Mouse (Mus musculus) midbrain, embryonic 11.5 days (tissue): Measurements from ENCODE around the gene Fam102a. TPM values are rescaled to one million over a fixed set of nuclear protein-coding genes. Genes with fewer than 3 reads are reported as not detected.

ENCODE experiments used
- ATAC-seq: fragments of 200-750 bp; cut with Nextera tagmentation; 2 replicates; pipeline ENCODE4 v1.8.0; 2017; ENCODE audit warnings: moderate TSS enrichment, moderate library complexity; ENCODE audit not compliant: low FRiP score
- DNase-seq: peaks from one replicate; pipeline ENCODE4 v3.0.0; 2015; ENCODE audit warnings: low spot score; ENCODE audit errors: missing footprints
- H3K27ac ChIP-seq: fragments of 300-500 bp; sonication (generic); 2 replicates; pipeline ENCODE4 v1.5.1; 2014; ENCODE audit warnings: low read depth, low read length
- H3K27me3 ChIP-seq: fragments of 300-500 bp; sonication (generic); 2 replicates; pipeline ENCODE4 v1.6.1; 2014; ENCODE audit warnings: mild to moderate bottlenecking, low read length, moderate library complexity, mixed read lengths; ENCODE audit not compliant: control insufficient read depth, insufficient read depth
- H3K36me3 ChIP-seq: fragments of 300-500 bp; sonication (generic); 2 replicates; pipeline ENCODE4 v1.6.1; 2014; ENCODE audit warnings: mild to moderate bottlenecking, low read length, moderate library complexity, mixed read lengths; ENCODE audit not compliant: control insufficient read depth, insufficient read depth
- H3K4me1 ChIP-seq: fragments of 300-500 bp; sonication (generic); 2 replicates; pipeline ENCODE4 v1.6.1; 2014; ENCODE audit warnings: low read length; ENCODE audit not compliant: control insufficient read depth, insufficient read depth
- H3K4me2 ChIP-seq: fragments of 300-500 bp; sonication (generic); 2 replicates; pipeline ENCODE4 v1.6.1; 2014; ENCODE audit warnings: mild to moderate bottlenecking, moderate library complexity
- H3K4me3 ChIP-seq: fragments of 300-500 bp; sonication (generic); 2 replicates; pipeline ENCODE4 v1.5.1; 2014; ENCODE audit warnings: low read depth, low read length
- H3K9ac ChIP-seq: fragments of 300-500 bp; sonication (generic); 2 replicates; pipeline ENCODE4 v1.6.1; 2014; ENCODE audit warnings: low read length
- H3K9me3 ChIP-seq: fragments of 300-500 bp; sonication (generic); 2 replicates; pipeline ENCODE4 v1.6.1; 2016; ENCODE audit warnings: low read length; ENCODE audit not compliant: control insufficient read depth
- WGBS: fragments of 180-500 bp; shearing (Covaris S2); extraction: QIAGEN DNeasy Blood & Tissue Kit; methylation state at CpG from one replicate; pipeline ENCODE4 v1.1.7; 2014; 5-methylcytosine and 5-hydroxymethylcytosine counted together
- polyA plus RNA-seq: library from polyadenylated mRNA; unstranded; fragments of >200 nt; fragmentation: Nextera tagmentation; extraction: Ambion mirVana; gene quantifications from 2 replicates; pipeline ENCODE4 v1.2.1, GENCODE M21; 2014

Fam102a gene
- polyA plus RNA-seq, 1 experiment from 2014 or later: 6.8 TPM

DNA sequence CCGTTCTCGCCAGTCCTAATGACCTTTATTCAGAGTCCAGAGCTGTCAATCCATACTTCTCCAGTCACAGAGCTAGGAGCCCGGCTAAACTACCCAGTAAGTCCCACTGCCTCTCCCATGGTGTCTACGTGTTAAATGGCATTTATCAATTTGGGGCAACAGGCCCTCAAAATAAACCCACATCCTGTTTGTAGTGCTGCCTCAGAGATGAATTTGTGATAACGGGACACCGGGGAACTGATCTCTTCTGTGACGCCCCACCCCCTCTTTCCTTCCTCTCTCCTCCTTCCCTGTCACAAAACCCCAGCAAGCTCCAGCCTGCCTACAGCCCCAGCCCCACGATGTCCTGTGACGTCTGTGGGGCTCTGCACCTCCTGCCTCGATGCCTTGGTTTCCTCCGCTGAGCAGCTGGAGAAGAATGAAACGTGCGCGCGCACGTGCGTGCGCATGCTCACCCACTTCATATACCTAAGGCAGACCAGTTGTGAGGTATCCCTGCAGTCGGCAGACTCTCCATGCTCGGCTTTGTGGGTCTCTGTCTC, 39.9 kb upstream of the Fam102a start:
- Histone ChIP-seq H3K36me3 (no peaks in the 10 kb centered on the region), H3K4me3 (no peak overlapping the region), H3K27me3 (no peaks in the 10 kb centered on the region), H3K4me1 (no peaks in the 10 kb centered on the region), H3K27ac (no peak overlapping the region), H3K4me2 (no peak overlapping the region), H3K9me3 (peaks cover 5% of the 10 kb centered on the region; the same call in 1 of the 2 replicates), H3K9ac (no peak overlapping the region)
- ATAC-seq: no peak
- 86% methylated on average over 20 of the region's 20 CpGs for whole genome bisulfite sequencing
- no peak for DNase-seq

DNA sequence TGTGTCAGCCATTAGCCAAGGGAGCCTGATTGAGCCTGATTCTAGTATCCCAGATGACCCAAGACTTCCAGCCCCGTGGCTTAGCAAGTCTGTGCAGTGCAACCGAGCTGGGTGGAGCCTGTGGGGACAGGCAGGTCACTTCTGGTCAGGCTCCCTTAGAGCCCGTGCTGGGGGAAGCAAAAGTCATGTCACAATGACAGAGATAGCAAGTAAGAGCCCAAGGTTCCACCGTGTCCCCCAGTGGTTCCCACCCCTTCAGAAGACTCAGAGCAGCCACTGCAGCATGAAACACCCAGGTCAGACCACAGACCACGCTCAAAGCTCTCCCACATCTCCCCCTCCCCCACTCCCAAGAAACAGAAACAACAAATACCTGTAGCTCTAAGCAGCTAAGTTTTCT, 38.9 kb upstream of the Fam102a start:
- no peak for DNase-seq
- ATAC-seq: no peak
- Histone ChIP-seq H3K27ac (no peak overlapping the region), H3K4me2 (no peak overlapping the region), H3K27me3 (no peaks in the 10 kb centered on the region), H3K9ac (no peak overlapping the region), H3K4me3 (no peak overlapping the region), H3K9me3 (peaks cover 5% of the 10 kb centered on the region; the same call in 1 of the 2 replicates), H3K4me1 (no peaks in the 10 kb centered on the region), H3K36me3 (no peaks in the 10 kb centered on the region)
- WGBS: 67% methylated on average over 5 of the region's 5 CpGs

DNA sequence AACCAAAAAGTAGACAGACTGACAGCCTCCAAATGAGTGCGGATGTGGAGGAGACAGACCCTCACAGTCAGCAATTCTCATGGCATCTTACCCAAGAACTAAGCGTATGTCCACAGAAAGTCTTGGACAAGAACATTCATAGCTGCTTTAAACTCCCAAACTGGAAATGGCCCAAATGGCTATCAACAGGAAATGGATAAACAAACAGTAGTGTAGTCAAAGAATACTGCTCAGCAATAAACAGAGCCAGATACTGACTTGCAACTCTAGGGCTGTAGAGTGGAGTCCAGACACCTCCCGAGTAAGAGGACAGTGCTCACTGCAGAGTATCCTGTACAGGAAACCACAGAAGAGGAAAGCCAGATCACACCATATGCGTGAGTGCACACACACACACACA, 35.8 kb upstream of the Fam102a start:
- 90% methylated on average over 4 of the region's 4 CpGs for WGBS
- Histone ChIP-seq H3K4me3 (no peak overlapping the region), H3K27me3 (no peaks in the 10 kb centered on the region), H3K4me1 (no peaks in the 10 kb centered on the region), H3K27ac (no peak overlapping the region), H3K4me2 (no peak overlapping the region), H3K9me3 (peaks cover 5% of the 10 kb centered on the region; the same call in 1 of the 2 replicates), H3K36me3 (no peaks in the 10 kb centered on the region), H3K9ac (no peak overlapping the region)
- DNase-seq (no peak), ATAC-seq (no peak)

DNA sequence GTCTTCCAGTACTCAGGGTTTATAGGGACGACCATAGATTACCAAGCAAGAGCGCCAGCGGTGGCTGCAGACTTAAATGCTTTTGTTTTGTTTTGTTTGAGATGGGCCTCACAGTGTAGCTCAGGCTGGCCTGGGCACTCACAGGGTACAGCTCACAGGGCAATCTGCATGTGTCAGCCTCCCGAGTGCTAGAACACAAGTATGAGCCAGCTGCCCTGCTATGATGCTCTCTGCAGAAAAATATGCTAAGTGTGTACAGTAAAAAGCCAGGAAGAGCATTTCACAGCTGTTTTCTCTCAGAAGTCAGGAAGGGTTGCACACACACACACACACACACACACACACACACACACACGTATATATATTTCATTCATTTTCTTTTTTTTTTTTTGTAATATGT, 34.7 kb upstream of the Fam102a start:
- Histone ChIP-seq H3K4me2 (no peak overlapping the region), H3K9ac (no peak overlapping the region), H3K4me1 (no peaks in the 10 kb centered on the region), H3K4me3 (no peak overlapping the region), H3K9me3 (peaks cover 5% of the 10 kb centered on the region; the same call in 1 of the 2 replicates), H3K27me3 (no peaks in the 10 kb centered on the region), H3K27ac (no peak overlapping the region), H3K36me3 (no peaks in the 10 kb centered on the region)
- DNase-seq: no peak
- no peak for ATAC-seq
- 78% methylated on average over 5 of the region's 5 CpGs for WGBS

DNA sequence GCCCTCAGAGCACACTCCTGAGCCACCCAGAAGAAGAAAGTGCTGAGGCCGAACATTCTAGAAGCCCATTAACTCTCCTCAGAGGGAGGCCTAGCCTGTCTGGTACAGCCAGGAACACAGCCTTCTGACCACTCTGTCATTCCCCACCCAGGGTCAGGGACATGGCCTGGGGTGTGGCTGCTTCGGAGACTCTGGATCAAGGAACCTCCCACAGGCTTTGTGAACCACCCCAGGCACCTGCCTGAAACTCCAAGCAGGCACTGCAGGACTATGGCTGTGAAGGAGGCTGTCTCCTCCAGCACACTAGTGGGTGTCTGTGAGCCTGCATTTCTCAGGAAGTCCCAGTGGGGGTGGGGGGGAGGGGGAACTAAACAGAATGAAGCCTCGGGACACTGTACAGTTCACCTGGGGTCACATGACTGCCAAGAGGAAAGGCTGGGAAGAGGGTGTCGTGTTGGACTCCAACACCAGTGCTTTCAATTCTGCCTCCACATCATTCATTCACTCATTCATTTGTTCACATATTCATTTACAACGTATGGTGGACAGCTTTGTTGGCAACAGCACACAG, 33.3 kb upstream of the Fam102a start:
- Histone ChIP-seq H3K27me3 (no peaks in the 10 kb centered on the region), H3K27ac (no peak overlapping the region), H3K4me3 (no peak overlapping the region), H3K9me3 (peaks cover 9% of the 10 kb centered on the region; the same call in 1 of the 2 replicates), H3K4me1 (no peaks in the 10 kb centered on the region), H3K4me2 (no peak overlapping the region), H3K9ac (no peak overlapping the region), H3K36me3 (no peaks in the 10 kb centered on the region)
- no peak for ATAC-seq
- no peak for DNase-seq
- WGBS: 81% methylated on average over 5 of the region's 5 CpGs

DNA sequence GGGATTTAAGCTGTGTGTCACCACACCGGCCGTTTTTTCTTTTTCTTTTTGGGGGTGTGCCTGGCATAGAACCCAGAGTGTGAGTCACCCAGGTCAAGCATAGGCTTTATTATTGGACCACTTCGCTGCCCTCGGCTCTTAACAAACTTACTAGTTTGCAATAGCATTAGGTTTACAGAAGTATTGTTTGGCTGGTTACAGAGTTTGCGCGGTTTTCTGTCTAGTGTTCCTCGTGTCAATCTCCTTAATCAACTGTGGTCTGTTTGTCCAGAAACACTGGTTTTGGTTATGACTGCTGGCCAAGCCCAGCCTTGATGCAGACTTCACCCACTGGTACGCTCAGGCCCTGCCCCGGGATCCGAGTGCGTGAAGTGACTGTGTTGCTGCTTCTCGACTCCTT, 32.3 kb upstream of the Fam102a start:
- no peaks in the 10 kb centered on the region for H3K4me1 ChIP-seq
- no peaks in the 10 kb centered on the region for H3K27me3 ChIP-seq
- 89% methylated on average over 12 of the region's 12 CpGs for WGBS
- H3K36me3 ChIP-seq: no peaks in the 10 kb centered on the region
- H3K9ac ChIP-seq: no peak overlapping the region
- H3K4me3 ChIP-seq: no peak overlapping the region
- ATAC-seq (no peak), DNase-seq (no peak)
- no peak overlapping the region for H3K4me2 ChIP-seq
- H3K9me3 ChIP-seq: peaks cover 9% of the 10 kb centered on the region; the same call in 1 of the 2 replicates
- no peak overlapping the region for H3K27ac ChIP-seq

DNA sequence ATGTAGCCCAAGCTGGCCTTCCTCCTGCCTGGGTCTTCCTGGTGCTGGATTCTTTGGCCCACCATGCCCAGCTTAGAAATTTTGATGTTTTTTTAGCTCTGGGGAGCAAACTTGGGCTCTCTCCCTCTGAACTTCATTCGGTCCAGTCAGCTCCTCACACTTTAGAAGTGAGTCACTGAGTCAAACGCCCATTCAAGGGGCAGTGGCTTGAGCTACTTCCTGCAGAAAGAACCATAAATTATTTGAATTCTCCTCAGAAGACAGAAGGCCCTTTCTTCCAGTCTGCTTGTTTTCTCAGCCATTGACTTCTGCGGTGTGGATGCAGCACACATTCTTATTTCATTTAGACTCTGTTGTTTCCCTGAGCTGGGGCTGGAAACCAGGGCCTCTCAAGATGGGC, 31.5 kb upstream of the Fam102a start:
- no peak for ATAC-seq
- 86% methylated on average over 3 of the region's 3 CpGs for WGBS
- H3K9me3 ChIP-seq: peaks cover 7% of the 10 kb centered on the region; the same call in 1 of the 2 replicates
- no peaks in the 10 kb centered on the region for H3K4me1 ChIP-seq
- H3K9ac ChIP-seq: no peak overlapping the region
- H3K4me2 ChIP-seq: no peak overlapping the region
- no peaks in the 10 kb centered on the region for H3K36me3 ChIP-seq
- DNase-seq: no peak
- no peaks in the 10 kb centered on the region for H3K27me3 ChIP-seq
- H3K27ac ChIP-seq: no peak overlapping the region
- H3K4me3 ChIP-seq: no peak overlapping the region

DNA sequence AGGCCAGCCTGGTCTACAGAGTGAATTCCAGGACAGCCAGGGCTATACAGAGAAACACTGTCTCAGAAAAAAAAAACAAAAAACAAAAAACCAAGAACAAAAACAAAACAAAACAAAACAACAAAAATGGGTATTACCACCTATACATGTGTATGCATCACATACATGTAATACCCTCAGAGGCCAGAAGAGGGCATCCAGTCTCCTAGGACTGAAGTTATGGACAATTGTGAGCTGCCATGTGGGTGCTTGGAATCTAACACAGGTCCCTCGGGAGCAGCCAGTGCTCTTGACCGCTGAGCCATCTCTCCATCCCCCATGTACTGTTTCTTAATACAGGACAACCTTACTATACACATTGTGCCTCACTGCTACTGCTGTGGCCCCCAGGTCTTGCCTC, 29.6 kb upstream of the Fam102a start:
- WGBS: 98% methylated on average over 2 of the region's 2 CpGs
- H3K9ac ChIP-seq: no peak overlapping the region
- ATAC-seq (no peak), DNase-seq (peak; percentile 37)
- H3K27ac ChIP-seq: no peak overlapping the region
- no peaks in the 10 kb centered on the region for H3K4me1 ChIP-seq
- H3K27me3 ChIP-seq: no peaks in the 10 kb centered on the region
- H3K4me3 ChIP-seq: no peak overlapping the region
- H3K36me3 ChIP-seq: no peaks in the 10 kb centered on the region
- H3K4me2 ChIP-seq: no peak overlapping the region
- H3K9me3 ChIP-seq: peaks cover 4% of the 10 kb centered on the region; the same call in 1 of the 2 replicates

DNA sequence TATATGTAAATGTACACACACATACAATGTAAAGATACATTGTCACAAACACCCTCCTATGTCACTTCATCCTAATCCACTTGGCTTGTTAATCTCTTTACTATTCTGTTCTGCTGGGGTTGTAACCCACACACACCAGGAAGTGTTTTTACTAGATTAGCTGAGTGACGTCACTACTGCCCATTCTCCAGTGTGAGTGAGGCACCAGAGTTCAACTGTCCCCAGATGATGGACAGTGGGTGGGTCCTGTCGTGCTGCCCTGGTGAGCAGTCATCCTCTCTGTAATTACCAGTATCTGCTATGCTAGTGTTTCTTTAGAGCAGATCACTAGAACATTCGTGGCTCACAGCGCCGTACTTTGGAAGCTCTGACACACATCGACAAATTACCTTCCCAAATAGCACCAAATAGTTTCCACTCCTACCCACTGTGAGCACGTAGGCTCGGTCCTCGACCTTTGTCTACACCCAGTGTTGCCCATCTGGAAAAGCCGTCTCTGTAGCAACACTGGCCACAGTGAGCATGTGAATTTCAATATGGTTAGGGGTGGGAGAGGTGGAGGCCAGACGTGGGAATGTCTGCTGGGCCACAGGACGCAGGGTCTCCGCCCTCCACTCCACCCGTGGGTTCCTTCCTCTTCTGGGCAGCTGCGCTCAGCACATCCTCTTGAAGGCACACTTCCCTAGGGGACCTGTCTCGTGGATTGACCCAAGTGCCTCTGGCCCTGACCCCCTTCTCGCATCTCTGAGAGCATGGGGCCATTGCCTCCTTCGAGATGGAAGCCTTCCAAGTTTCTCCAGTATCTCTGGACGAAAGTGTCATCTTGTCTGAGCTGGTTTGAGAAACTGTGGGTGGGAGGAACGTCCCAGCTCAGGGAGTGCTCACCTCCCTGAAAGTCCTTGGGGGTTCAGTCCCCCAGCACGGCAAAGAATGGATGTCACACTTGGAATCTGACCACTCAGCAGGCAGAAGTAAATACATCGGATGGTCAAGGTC, 28.2 kb upstream of the Fam102a start:
- Histone ChIP-seq H3K4me3 (no peak overlapping the region), H3K9me3 (peaks cover 4% of the 10 kb centered on the region; the same call in 1 of the 2 replicates), H3K27me3 (no peaks in the 10 kb centered on the region), H3K4me2 (no peak overlapping the region), H3K9ac (no peak overlapping the region), H3K27ac (no peak overlapping the region), H3K4me1 (no peaks in the 10 kb centered on the region), H3K36me3 (no peaks in the 10 kb centered on the region)
- no peak for ATAC-seq
- 79% methylated on average over 22 of the region's 22 CpGs for WGBS
- DNase-seq: peak; percentile 56
